Mouse (Mus musculus): Measurements from ENCODE around the gene Klf9. TPM values are rescaled to one million over a fixed set of nuclear protein-coding genes. Genes with fewer than 3 reads are reported as not detected.

Klf9 gene
- 12.6 and 17.2 TPM in 2 replicates for polyA plus RNA-seq (2015; fragmentation: Nextera tagmentation; extraction: Ambion mirVana)

GRCm38 (mm10) chr19:23140689-23141317 is at the start of gene Klf9:
TSS of gene Klf9 (plus strand) at chr19:23141226.
- peak within 1 kb of the TSS; percentile 95 for H3K4me2 ChIP-seq (ENCODE audit: low read depth, low read length)
- peaks cover 26% of the 10 kb centered on the region; the same call in 1 of the 2 replicates for H3K4me1 ChIP-seq (ENCODE audit: insufficient read depth)
- H3K27me3 ChIP-seq (ENCODE audit: insufficient read depth, low read length) = no peaks in the 10 kb centered on the region
- no peaks in the 10 kb centered on the region for H3K9me3 ChIP-seq (ENCODE audit: low read length)
- H3K4me3 ChIP-seq (ENCODE audit: low read depth, low read length) = peak within 1 kb of the TSS; percentile 84
- peak within 1 kb of the TSS; percentile 100 for H3K27ac ChIP-seq (ENCODE audit: low read depth)
- peak within 1 kb of the TSS; percentile 97 for H3K9ac ChIP-seq (replicated peaks)
- ATAC-seq (peak; percentile 89), DNase-seq (peak; percentile 92)
- no peaks in the 10 kb centered on the region for H3K36me3 ChIP-seq (replicated peaks; ENCODE audit: insufficient read depth, low read length)
- WGBS (ENCODE audit: insufficient replicate concordance) = 0% methylated on average over 52 of the region's 52 CpGs
- no peak for TF ChIP-seq CTCF (IDR thresholded peaks at IDR 0.05; ENCODE audit: low read depth)
- peak; percentile 45; the same call in 1 of the 2 replicates for TF ChIP-seq EP300 (IDR thresholded peaks at IDR 0.05; ENCODE audit: low read depth)

GRCm38 (mm10) chr19:23091586-23091985 is 49.4 kb upstream of the Klf9 start:
- DNase-seq (no peak), ATAC-seq (no peak)
- TF ChIP-seq EP300 (IDR thresholded peaks at IDR 0.05; ENCODE audit: low read depth) = no peak
- no peak for TF ChIP-seq CTCF (IDR thresholded peaks at IDR 0.05; ENCODE audit: low read depth)

GRCm38 (mm10) chr19:23093548-23093947 is 47.5 kb upstream of the Klf9 start:
- 71% methylated on average over 5 of the region's 5 CpGs for WGBS (ENCODE audit: insufficient replicate concordance)
- no peak overlapping the region for H3K27ac ChIP-seq (ENCODE audit: low read depth)
- H3K4me3 ChIP-seq (ENCODE audit: low read depth, low read length) = no peak overlapping the region
- H3K4me2 ChIP-seq (ENCODE audit: low read depth, low read length) = no peak overlapping the region
- no peaks in the 10 kb centered on the region for H3K4me1 ChIP-seq (ENCODE audit: insufficient read depth)
- H3K9ac ChIP-seq (replicated peaks) = no peak overlapping the region
- peaks cover 2% of the 10 kb centered on the region; the same call in 1 of the 2 replicates for H3K9me3 ChIP-seq (ENCODE audit: low read length)
- no peaks in the 10 kb centered on the region for H3K36me3 ChIP-seq (replicated peaks; ENCODE audit: insufficient read depth, low read length)
- no peak for TF ChIP-seq CTCF (IDR thresholded peaks at IDR 0.05; ENCODE audit: low read depth)
- no peak for TF ChIP-seq EP300 (IDR thresholded peaks at IDR 0.05; ENCODE audit: low read depth)
- no peaks in the 10 kb centered on the region for H3K27me3 ChIP-seq (ENCODE audit: insufficient read depth, low read length)
- ATAC-seq (no peak), DNase-seq (no peak)

More at GRCm38 (mm10) chr19:23091586-23091985, 49.4 kb upstream of the Klf9 start:
- Histone ChIP-seq H3K4me1 (ENCODE audit: insufficient read depth) (no peaks in the 10 kb centered on the region), H3K36me3 (replicated peaks; ENCODE audit: insufficient read depth, low read length) (no peaks in the 10 kb centered on the region), H3K27ac (ENCODE audit: low read depth) (no peak overlapping the region), H3K9ac (replicated peaks) (no peak overlapping the region), H3K4me2 (ENCODE audit: low read depth, low read length) (no peak overlapping the region), H3K9me3 (ENCODE audit: low read length) (peaks cover 2% of the 10 kb centered on the region; the same call in 1 of the 2 replicates), H3K4me3 (ENCODE audit: low read depth, low read length) (no peak overlapping the region), H3K27me3 (ENCODE audit: insufficient read depth, low read length) (no peaks in the 10 kb centered on the region)
- 68% methylated on average over 4 of the region's 4 CpGs for WGBS (ENCODE audit: insufficient replicate concordance)

- DNase-seq = no peak
- TF ChIP-seq EP300 (IDR thresholded peaks at IDR 0.05; ENCODE audit: low read depth) = no peak
- TF ChIP-seq CTCF (IDR thresholded peaks at IDR 0.05; ENCODE audit: low read depth) = no peak
- H3K36me3 ChIP-seq (replicated peaks; ENCODE audit: insufficient read depth, low read length) = no peaks in the 10 kb centered on the region
- H3K27ac ChIP-seq (ENCODE audit: low read depth) = no peak overlapping the region
- H3K27me3 ChIP-seq (ENCODE audit: insufficient read depth, low read length) = no peaks in the 10 kb centered on the region
- no peak overlapping the region for H3K9ac ChIP-seq (replicated peaks)
- ATAC-seq = no peak
- WGBS (ENCODE audit: insufficient replicate concordance) = 71% methylated on average over 3 of the region's 3 CpGs
- H3K4me3 ChIP-seq (ENCODE audit: low read depth, low read length) = no peak overlapping the region
- H3K4me1 ChIP-seq (ENCODE audit: insufficient read depth) = no peaks in the 10 kb centered on the region
- H3K9me3 ChIP-seq (ENCODE audit: low read length) = peaks cover 2% of the 10 kb centered on the region; the same call in 1 of the 2 replicates
- H3K4me2 ChIP-seq (ENCODE audit: low read depth, low read length) = no peak overlapping the region
Observed at GRCm38 (mm10) chr19:23094906-23095305, 46.1 kb upstream of the Klf9 start.

- Histone ChIP-seq H3K9ac (replicated peaks) (no peak overlapping the region), H3K27ac (ENCODE audit: low read depth) (no peak overlapping the region), H3K27me3 (ENCODE audit: insufficient read depth, low read length) (no peaks in the 10 kb centered on the region), H3K36me3 (replicated peaks; ENCODE audit: insufficient read depth, low read length) (no peaks in the 10 kb centered on the region), H3K4me1 (ENCODE audit: insufficient read depth) (no peaks in the 10 kb centered on the region), H3K9me3 (ENCODE audit: low read length) (no peaks in the 10 kb centered on the region), H3K4me2 (ENCODE audit: low read depth, low read length) (no peak overlapping the region), H3K4me3 (ENCODE audit: low read depth, low read length) (no peak overlapping the region)
- DNase-seq (no peak), ATAC-seq (no peak)
- TF ChIP-seq EP300 (IDR thresholded peaks at IDR 0.05; ENCODE audit: low read depth) = no peak
- no peak for TF ChIP-seq CTCF (IDR thresholded peaks at IDR 0.05; ENCODE audit: low read depth)
- WGBS (ENCODE audit: insufficient replicate concordance) = 81% methylated on average over 5 of the region's 5 CpGs
Observed at GRCm38 (mm10) chr19:23106859-23107258, 34.2 kb upstream of the Klf9 start.

- Histone ChIP-seq H3K9me3 (ENCODE audit: low read length) (no peaks in the 10 kb centered on the region), H3K4me2 (ENCODE audit: low read depth, low read length) (no peak overlapping the region), H3K9ac (replicated peaks) (no peak overlapping the region), H3K27me3 (ENCODE audit: insufficient read depth, low read length) (no peaks in the 10 kb centered on the region), H3K36me3 (replicated peaks; ENCODE audit: insufficient read depth, low read length) (no peaks in the 10 kb centered on the region), H3K4me3 (ENCODE audit: low read depth, low read length) (no peak overlapping the region), H3K27ac (ENCODE audit: low read depth) (no peak overlapping the region), H3K4me1 (ENCODE audit: insufficient read depth) (no peaks in the 10 kb centered on the region)
- 75% methylated on average over 2 of the region's 2 CpGs for WGBS (ENCODE audit: insufficient replicate concordance)
- DNase-seq (no peak), ATAC-seq (no peak)
- no peak for TF ChIP-seq EP300 (IDR thresholded peaks at IDR 0.05; ENCODE audit: low read depth)
- no peak for TF ChIP-seq CTCF (IDR thresholded peaks at IDR 0.05; ENCODE audit: low read depth)
Observed at GRCm38 (mm10) chr19:23107335-23107734, 33.7 kb upstream of the Klf9 start.
